Mouse (Mus musculus) layer of hippocampus, adult 11-12 months (tissue): ENCODE measurements at regions not wholly inside any gene's neighbourhood (a gene's known extent, or its start where the extent isn't known, plus 50 kb on each side); places are given as distances from the start of the nearest gene placed in this dataset.
"Not testable (repeated sequence)": the region's sequence is repeated elsewhere in the genome, so short reads cannot be mapped to it uniquely, and the experiment has no call there.

Source experiments
- DNase-seq: peaks from one replicate; pipeline ENCODE4 v3.0.0; 2022; ENCODE audit warnings: low spot score

- DNase-seq, result no peak
These were observed 106.2 kb downstream of the Sec31a start for GRCm38 (mm10) chr5:100309807-100310165.

DNA sequence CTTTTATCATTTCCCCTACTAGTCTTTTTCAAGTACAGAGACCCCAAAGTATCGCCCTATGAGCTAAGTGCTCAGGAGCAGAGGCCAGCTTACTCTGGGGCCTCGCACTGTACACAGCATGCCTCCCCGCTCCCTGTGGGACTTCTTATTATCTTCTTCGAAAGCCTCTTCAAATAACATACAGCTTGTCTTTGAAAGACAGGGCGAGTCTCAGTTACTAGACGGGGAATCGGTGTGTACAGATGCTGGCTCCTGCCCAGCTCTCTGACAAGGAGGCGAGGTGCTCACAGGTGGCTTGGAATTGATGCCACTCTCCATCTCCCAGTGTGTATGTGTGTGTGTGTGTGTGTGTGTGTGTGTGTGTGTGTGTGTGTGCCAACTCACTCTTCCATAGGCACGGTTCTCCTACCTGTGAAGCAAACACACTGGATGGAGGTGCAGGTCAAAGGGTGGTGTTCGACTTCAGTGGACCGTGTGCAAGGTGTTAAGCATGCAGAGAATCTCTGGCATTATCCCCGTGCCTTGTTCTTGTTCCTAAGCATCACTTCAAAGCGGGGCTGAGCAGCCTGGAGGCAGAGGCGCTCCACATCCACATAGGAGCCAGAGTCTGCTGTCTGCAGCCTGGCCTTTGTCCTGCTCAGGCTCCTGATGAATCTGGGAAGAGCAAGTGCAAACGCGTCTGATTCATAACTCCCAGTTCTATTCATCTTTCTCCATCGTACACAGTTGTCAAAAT is 106.8 kb downstream of the Sec31a start:
- DNase-seq, result no peak

GRCm38 (mm10) chr5:100304403-100304802 is 111.6 kb downstream of the Sec31a start:
- peak; percentile 31 for DNase-seq

DNA sequence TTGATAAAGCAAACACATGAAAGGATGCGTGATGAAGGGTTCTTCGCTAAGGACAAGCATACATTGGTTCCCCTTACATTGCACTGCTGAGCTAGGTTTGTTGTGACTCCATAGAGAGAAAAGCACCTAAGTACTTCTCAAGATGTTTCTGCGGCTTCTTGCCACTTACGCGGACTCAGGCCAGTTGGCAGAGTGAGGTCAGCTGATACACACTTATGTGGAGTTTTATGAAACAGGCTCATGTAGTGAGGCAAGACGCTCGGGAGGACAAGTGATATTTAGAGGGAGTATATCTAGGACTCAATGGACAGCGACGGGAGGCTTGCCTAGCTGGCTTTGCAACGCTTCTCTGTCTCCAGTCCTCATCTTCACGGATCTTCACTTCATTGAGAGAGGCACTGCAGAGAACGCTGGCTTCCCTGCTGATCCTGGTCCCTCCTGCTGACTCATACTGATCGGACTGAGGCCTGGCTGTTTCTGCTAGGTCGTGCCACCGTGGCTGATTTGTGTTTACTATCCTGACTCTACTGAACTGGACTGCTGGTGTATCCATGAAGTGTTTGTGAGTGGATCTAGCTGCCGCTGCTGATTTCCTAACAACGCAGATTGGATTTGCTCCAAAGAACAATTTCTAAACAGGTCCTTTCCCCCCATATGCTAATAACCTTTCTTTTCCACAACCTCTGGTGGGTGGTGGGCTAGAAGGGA is 113.8 kb downstream of the Sec31a start:
- DNase-seq, result no peak

DNA sequence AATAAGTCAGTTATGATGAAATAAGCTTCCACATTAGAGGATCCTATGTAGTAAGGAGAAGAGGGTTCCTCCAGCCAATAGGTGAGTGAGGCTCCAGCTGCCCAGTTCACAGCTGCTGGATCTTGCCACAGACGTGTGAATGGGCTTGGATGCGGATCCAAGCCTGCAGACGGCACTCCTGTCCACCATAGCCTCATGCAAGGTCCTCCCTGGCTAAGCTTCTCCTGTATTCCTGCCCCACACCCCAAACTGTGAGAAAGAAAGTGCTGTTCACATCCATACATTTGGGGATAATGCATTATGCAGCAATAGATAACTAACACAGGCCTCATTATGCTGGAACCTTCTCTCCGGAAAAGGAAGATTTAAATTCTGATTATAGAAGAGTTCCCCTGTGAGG is 116.9 kb downstream of the Sec31a start:
- no peak for DNase-seq

- DNase-seq, result peak; percentile 19
These were observed 121.8 kb downstream of the Sec31a start for GRCm38 (mm10) chr5:100294189-100294588.

- no peak for DNase-seq
These were observed 120.6 kb upstream of the Tmem150c start for GRCm38 (mm10) chr5:100280215-100280614.

DNA sequence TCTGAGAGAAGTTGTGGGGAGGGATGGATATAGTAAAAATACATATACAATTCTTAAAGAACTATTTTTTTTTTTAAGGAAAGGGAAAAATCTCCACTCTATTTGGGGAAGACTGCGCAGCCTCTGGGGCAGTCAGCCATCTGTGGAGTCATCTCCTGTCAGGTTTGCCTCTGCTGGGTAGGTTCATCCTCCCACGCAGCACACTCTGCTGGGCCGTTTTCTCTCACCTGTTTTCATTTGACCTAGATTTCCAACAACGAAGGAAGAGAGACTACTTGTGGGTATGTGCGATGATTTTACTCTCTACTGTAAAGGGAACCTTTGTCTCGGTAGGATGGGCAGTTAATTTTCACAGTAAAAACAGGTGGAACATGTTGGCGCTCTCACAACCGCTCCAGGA is 119.9 kb upstream of the Tmem150c start:
- no peak for DNase-seq

DNA sequence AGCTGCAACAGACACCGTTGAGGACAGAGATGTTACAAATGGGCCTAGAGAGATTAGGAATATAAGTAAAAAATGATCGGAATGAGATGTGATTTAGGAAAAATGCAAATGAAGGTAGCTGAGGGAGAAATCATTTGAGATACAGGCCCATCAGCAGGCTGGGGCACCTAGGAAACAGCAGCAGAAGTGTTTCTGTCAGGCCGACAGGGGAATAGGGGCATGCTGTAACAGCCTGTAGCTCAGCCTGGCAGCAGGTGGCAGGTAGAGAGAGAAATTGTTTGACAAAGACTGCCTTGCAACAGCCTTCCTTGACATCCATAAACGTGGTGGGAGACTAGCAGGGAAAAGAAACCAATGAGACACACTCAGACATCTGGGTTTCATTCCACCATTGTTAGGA is 115.1 kb upstream of the Tmem150c start:
- DNase-seq, result no peak

GRCm38 (mm10) chr5:100271975-100272374 is 112.4 kb upstream of the Tmem150c start:
- not testable (repeated sequence) for DNase-seq

GRCm38 (mm10) chr5:100270841-100271686 is 111.5 kb upstream of the Tmem150c start:
- no peak for DNase-seq

DNA sequence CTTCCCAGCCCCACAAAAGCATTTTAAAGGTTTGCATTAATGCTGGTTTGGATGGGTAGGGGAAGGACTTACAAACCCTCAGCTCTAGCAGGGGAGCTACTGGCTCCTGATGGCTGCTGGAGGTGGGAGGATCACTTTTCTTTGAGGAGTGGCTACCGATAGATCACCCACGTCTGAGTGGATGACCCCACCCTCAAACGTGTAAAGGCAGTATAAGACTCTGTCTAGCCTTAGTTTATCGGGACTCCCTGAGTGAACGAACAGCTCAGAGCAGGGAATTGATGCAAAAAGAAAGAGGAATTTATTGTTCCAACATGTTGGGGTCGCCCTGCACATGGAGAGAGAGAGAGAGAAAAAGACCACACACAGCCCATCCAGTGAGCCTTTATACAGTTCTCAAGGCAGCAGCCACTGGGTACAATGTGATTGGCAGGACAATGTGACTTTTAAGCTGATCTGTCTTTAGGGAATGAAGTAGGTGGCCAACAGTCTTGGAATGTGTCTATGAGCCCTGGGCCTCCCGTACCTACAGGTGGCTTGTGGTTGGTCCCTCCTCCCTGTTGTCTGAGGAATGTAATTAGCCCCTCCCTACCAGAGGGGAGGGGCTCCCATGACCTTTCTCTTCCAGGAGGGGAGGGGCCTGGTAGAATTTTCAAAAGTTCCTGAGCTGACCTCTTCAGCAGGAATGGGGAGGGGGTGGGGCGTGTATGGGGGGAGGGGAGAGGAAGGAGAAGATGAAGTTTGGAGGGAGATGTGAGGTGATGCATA is 108.7 kb upstream of the Tmem150c start:
- DNase-seq, result no peak

DNA sequence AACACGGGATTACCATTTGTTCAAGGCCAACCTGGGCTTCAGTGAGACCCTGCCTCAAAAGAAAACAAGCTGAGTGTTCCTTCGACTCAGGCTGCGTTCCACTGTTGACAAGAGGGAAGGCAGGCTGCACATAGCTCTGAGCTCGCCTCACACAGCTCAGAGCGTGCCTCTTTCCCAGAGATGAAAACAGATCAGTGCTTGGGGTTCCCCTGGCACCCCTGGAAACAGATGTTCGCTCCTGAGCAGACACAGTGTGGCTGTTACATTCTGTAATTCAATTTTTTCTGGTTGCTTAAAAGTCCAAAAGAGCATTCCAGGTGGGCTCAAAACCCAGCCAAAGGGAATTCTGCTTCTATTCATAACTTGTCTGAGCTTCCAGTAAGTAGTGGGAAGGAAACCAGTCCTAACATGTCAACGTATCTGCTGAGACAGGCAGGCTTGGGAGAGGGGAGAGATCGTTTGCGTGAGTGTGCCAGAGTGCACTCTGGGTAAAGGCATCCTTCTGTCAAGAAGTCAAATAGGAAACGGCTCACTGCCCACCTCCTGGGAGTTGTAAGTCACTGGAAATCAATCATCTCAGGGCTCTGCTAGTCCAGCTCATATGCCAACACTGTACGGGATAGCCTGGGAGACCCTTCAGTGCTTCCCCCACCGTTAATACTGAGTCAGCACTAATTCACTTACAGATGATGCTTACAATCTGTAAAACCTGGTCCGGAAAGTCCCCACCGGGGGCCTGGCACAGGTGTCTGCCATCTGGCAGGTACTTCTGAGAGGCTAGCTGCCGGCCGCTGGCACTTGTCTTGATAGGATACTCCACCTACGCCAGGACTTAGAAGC is 107.3 kb upstream of the Tmem150c start:
- DNase-seq, result no peak

- no peak for DNase-seq
These were observed 100.4 kb upstream of the Tmem150c start for GRCm38 (mm10) chr5:100259803-100260693.

- peak; percentile 44 for DNase-seq
These were observed 99.5 kb upstream of the Tmem150c start for GRCm38 (mm10) chr5:100258952-100259710.

DNA sequence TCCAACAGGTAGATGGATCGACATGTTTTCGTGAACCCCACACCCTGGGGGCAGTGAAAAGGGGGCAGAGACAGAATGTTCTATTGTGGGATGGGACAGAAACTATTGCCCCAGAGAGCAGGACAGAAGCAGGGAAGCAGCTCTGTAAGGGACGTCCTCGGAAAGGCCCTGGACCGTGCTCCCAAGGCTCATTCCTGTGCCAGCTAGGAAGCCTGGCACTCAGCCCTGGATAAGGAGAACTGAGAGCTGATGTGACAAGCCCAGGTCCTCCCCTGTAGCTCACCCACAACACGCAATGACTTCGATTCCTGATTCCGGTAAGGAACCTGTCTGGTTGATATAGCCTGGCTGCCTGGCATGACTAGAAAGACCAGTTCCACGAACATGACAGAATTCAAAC is 95.7 kb upstream of the Tmem150c start:
- DNase-seq, result no peak

DNA sequence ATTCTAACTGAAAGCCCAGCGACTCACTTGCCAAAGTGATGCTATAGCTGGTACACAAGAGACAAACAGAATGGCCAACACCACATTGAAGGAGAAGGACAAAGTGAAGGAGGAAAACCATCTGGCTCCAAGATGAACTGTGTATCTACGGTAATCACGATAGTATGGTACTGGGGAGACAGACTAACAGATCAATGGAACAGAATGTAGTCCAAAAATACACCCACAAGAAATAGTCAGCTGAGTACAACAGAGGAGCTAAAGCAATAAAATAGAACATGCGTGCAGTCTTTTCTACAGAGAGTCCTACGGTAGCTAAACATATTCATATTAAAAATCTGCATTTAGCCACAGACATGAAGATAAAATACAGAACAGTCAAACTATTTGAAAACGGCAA is 92.4 kb upstream of the Tmem150c start:
- no peak for DNase-seq

GRCm38 (mm10) chr5:100249757-100250156 is 90.1 kb upstream of the Tmem150c start:
- DNase-seq, result no peak

DNA sequence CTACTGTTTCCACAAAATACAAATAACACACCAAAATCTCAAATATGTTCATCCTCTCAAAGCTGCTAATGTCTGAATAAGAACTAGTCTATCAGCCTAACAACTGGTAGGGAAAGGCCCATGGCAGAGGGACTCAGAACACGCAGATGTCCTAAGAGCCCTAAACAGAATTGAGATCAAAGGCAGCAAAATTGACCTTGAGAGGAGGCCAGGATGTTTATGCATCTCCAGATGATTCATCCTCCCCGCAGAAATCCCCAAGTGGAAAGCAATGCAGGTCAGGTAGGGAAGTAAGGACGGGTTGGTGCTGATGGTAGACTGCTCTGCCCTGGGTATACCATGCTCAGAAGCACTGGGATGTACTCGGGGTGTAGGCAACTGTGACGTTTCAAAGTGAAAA is 89.0 kb upstream of the Tmem150c start:
- DNase-seq, result no peak
